Mouse (Mus musculus) colon, adult 2 months (tissue): ENCODE measurements around the gene Fbxo36. TPM values are rescaled to one million over a fixed set of nuclear protein-coding genes. Genes with fewer than 3 reads are reported as not detected.

Experiments used
- polyA plus RNA-seq: library from polyadenylated mRNA; depleted of rRNA; stranded (reverse); fragments of >200 nt; gene quantifications from 2 replicates; pipeline ENCODE4 v1.2.3, GENCODE M21; 2012; rRNA removed

Gene Fbxo36
- polyA plus RNA-seq: 5.8 and 6.2 TPM in 2 replicates

GRCm38 (mm10) chr1:84839309-84840017, at the start of gene Fbxo36:
Gene Fbxo36, plus strand, starts transcription at chr1:84839841.

GRCm38 (mm10) chr1:84840018-84840664, 500 bp downstream of the Fbxo36 start, which contains the start of gene Trip12:
Gene Trip12, minus strand, starts transcription at chr1:84840516.

GRCm38 (mm10) chr1:84934503-84935333, 95.1 kb downstream of the Fbxo36 start, which contains the start of gene Slc16a14:
Gene Slc16a14, minus strand, starts transcription at chr1:84935134.

Other genes with a start within 250 kb of the Fbxo36 start
- 5.9 and 6.7 TPM in 2 replicates for gene Dner, start 143.6 kb upstream of the Fbxo36 start, polyA plus RNA-seq
- 8.2 and 14.0 TPM in 2 replicates for gene Trip12, start 675 bp downstream of the Fbxo36 start, polyA plus RNA-seq
- 0.03 TPM in 1 of 2 replicates, not detected in the other for gene Slc16a14, start 95.3 kb downstream of the Fbxo36 start, polyA plus RNA-seq